In genomic region chr9:42326688-42327440, GRCm38 (mm10) we compare ENCODE assay signal across 8 mouse cellular contexts.
DNase-seq lines count a peak whose midpoint lies in the region; ATAC-seq lines count a peak whose summit lies in the region.

No protein-coding gene starts in this region.

- no peaks in the 10 kb centered on the region for H3K36me3 ChIP-seq in forebrain, embryonic 14.5 days (ENCODE audit: control insufficient read depth, insufficient read depth, low read length)
- no peaks in the 10 kb centered on the region for H3K36me3 ChIP-seq in midbrain, embryonic 14.5 days (ENCODE audit: control insufficient read depth, insufficient read depth, low read length)

- H3K27ac ChIP-seq in forebrain, embryonic 14.5 days (ENCODE audit: low read depth, low read length): no peak overlapping the region
- H3K27ac ChIP-seq in midbrain, embryonic 14.5 days (replicated peaks; ENCODE audit: low read depth, low read length): no peak overlapping the region

- no peaks in the 10 kb centered on the region for H3K9me3 ChIP-seq in forebrain, embryonic 14.5 days (replicated peaks; ENCODE audit: control insufficient read depth, low read length)
- no peaks in the 10 kb centered on the region for H3K9me3 ChIP-seq in midbrain, embryonic 14.5 days (ENCODE audit: control insufficient read depth, low read length)

- no peaks in the 10 kb centered on the region for H3K4me1 ChIP-seq in forebrain, embryonic 14.5 days (ENCODE audit: control insufficient read depth, insufficient read depth, low read length)
- H3K4me1 ChIP-seq in midbrain, embryonic 14.5 days (ENCODE audit: control insufficient read depth, insufficient read depth, low read length): no peaks in the 10 kb centered on the region; the same call in 1 of the 2 replicates

- WGBS in forebrain, embryonic 14.5 days: 24% methylated on average over 11 of the region's 11 CpGs
- 28% methylated on average over 11 of the region's 11 CpGs for WGBS in midbrain, embryonic 14.5 days

- no peak overlapping the region for H3K9ac ChIP-seq in forebrain, embryonic 14.5 days (ENCODE audit: low read length)
- no peak overlapping the region for H3K9ac ChIP-seq in midbrain, embryonic 14.5 days (replicated peaks; ENCODE audit: low read length)

- no peak for DNase-seq in cerebellum, adult 11-12 months
- peak; percentile 50 for DNase-seq in thymus, postnatal 0 days (ENCODE audit: low spot score)
- no peak for DNase-seq in thymus, postnatal 36 days
- peak; percentile 92 for DNase-seq in forebrain, embryonic 14.5 days (ENCODE audit: low spot score)
- DNase-seq in kidney, postnatal 14 days: peak; percentile 31
- peak; percentile 91 for DNase-seq in midbrain, embryonic 14.5 days
- no peak for DNase-seq in natural killer cell, adult 2 months (ENCODE audit: low spot score in 2 of 2)

- ATAC-seq in cerebellum, adult (ENCODE audit: insufficient number of reproducible peaks, low FRiP score, low TSS enrichment): peak; percentile 36; the same call in 1 of the 2 replicates
- ATAC-seq in forebrain, embryonic 14.5 days: peak; percentile 76
- ATAC-seq in midbrain, embryonic 14.5 days (ENCODE audit: low FRiP score, low TSS enrichment): no peak

- H3K4me3 ChIP-seq in forebrain, embryonic 14.5 days (ENCODE audit: low read depth, low read length): no peak overlapping the region
- H3K4me3 ChIP-seq in midbrain, embryonic 14.5 days (replicated peaks; ENCODE audit: low read depth, low read length): no peak overlapping the region

- no peak overlapping the region for H3K4me2 ChIP-seq in forebrain, embryonic 14.5 days (ENCODE audit: low read length)
- no peak overlapping the region for H3K4me2 ChIP-seq in midbrain, embryonic 14.5 days (ENCODE audit: low read length)

- H3K27me3 ChIP-seq in forebrain, embryonic 14.5 days (replicated peaks; ENCODE audit: control insufficient read depth, insufficient read depth, low read length): no peaks in the 10 kb centered on the region
- H3K27me3 ChIP-seq in midbrain, embryonic 14.5 days (ENCODE audit: control insufficient read depth, insufficient read depth, low read length): peaks cover 3% of the 10 kb centered on the region; the same call in 1 of the 2 replicates

Comparison
In these comparisons a context has a peak if more than half of its experiments do, and no peak if none do; other contexts are left out.
1. DNase-seq: peak in thymus, postnatal 0 days (single experiment), forebrain, embryonic 14.5 days (single experiment), kidney, postnatal 14 days (single experiment) and midbrain, embryonic 14.5 days (single experiment); none in cerebellum, adult 11-12 months (single experiment), thymus, postnatal 36 days (0 of 2) and natural killer cell, adult 2 months (0 of 2).